Mouse (Mus musculus) embryonic facial prominence, embryonic 12.5 days (tissue): Measurements from ENCODE around the gene Cyfip2. TPM values are rescaled to one million over a fixed set of nuclear protein-coding genes. Genes with fewer than 3 reads are reported as not detected.

Experiments
- ATAC-seq: fragments of 200-750 bp; cut with Nextera tagmentation; 2 replicates; pipeline ENCODE4 v1.8.0; 2017; ENCODE audit not compliant: insufficient number of reproducible peaks, insufficient read depth, low FRiP score, low TSS enrichment
- H3K27ac ChIP-seq: fragments of 300-500 bp; sonication (generic); 2 replicates; pipeline ENCODE4 v1.5.1; 2016; ENCODE audit warnings: mild to moderate bottlenecking
- H3K27me3 ChIP-seq: fragments of 300-500 bp; sonication (generic); 2 replicates; pipeline ENCODE4 v1.6.1; 2016; ENCODE audit warnings: mild to moderate bottlenecking, moderate library complexity
- H3K36me3 ChIP-seq: fragments of 300-500 bp; sonication (generic); 2 replicates; pipeline ENCODE4 v1.6.1; 2016; ENCODE audit warnings: mild to moderate bottlenecking
- H3K4me1 ChIP-seq: fragments of 300-500 bp; sonication (generic); 2 replicates; pipeline ENCODE4 v1.6.1; 2016
- H3K4me2 ChIP-seq: fragments of 300-500 bp; sonication (generic); replicated peaks from 2 replicates; pipeline ENCODE4 v1.6.1; 2016; ENCODE audit warnings: mild to moderate bottlenecking, moderate library complexity
- H3K4me3 ChIP-seq: fragments of 300-500 bp; sonication (generic); 2 replicates; pipeline ENCODE4 v1.5.1; 2016; ENCODE audit warnings: mild to moderate bottlenecking
- H3K9ac ChIP-seq: fragments of 300-500 bp; sonication (generic); 2 replicates; pipeline ENCODE4 v1.6.1; 2016; ENCODE audit warnings: mild to moderate bottlenecking, moderate library complexity
- H3K9me3 ChIP-seq: fragments of 300-500 bp; sonication (generic); 2 replicates; pipeline ENCODE4 v1.6.1; 2016; ENCODE audit warnings: mild to moderate bottlenecking, moderate library complexity
- WGBS: fragments of 180-500 bp; shearing (Covaris S2); methylation state at CpG from one replicate; pipeline ENCODE4 v1.1.7; 2016; 5-methylcytosine and 5-hydroxymethylcytosine counted together
- polyA plus RNA-seq: library from polyadenylated mRNA; unstranded; fragments of >200 nt; fragmentation: Nextera tagmentation; extraction: Ambion mirVana; gene quantifications from 2 replicates; pipeline ENCODE4 v1.2.1, GENCODE M21; 2016

Cyfip2 gene
- polyA plus RNA-seq, 1 experiment from 2014 or later: 16.0 TPM

GRCm38 (mm10) chr11:46289561-46289960 lies 23.1 kb downstream of the Cyfip2 start:
- Histone ChIP-seq H3K4me3 (no peak overlapping the region), H3K27me3 (no peaks in the 10 kb centered on the region), H3K4me2 (no peak overlapping the region), H3K9me3 (no peaks in the 10 kb centered on the region), H3K27ac (no peak overlapping the region), H3K36me3 (no peaks in the 10 kb centered on the region), H3K9ac (no peak overlapping the region), H3K4me1 (peaks cover 11% of the 10 kb centered on the region; the same call in 1 of the 2 replicates)
- no peak for ATAC-seq
- 85% methylated on average over 9 of the region's 9 CpGs for WGBS

- no peak overlapping the region for H3K4me3 ChIP-seq
- H3K9me3 ChIP-seq: no peaks in the 10 kb centered on the region
- no peaks in the 10 kb centered on the region for H3K27me3 ChIP-seq
- H3K36me3 ChIP-seq: peaks cover under 1% of the 10 kb centered on the region; the same call in 1 of the 2 replicates
- no peak overlapping the region for H3K9ac ChIP-seq
- no peak overlapping the region for H3K4me2 ChIP-seq
- no peak for ATAC-seq
- no peak overlapping the region for H3K27ac ChIP-seq
- WGBS: 84% methylated on average over 4 of the region's 4 CpGs
- peaks cover 11% of the 10 kb centered on the region; the same call in 1 of the 2 replicates for H3K4me1 ChIP-seq
Observed at GRCm38 (mm10) chr11:46289022-46289421, 23.6 kb downstream of the Cyfip2 start.

- no peak overlapping the region for H3K4me2 ChIP-seq
- H3K4me1 ChIP-seq: peaks cover 11% of the 10 kb centered on the region; the same call in 1 of the 2 replicates
- H3K4me3 ChIP-seq: no peak overlapping the region
- no peak overlapping the region for H3K27ac ChIP-seq
- H3K36me3 ChIP-seq: peaks cover 4% of the 10 kb centered on the region; the same call in 1 of the 2 replicates
- no peaks in the 10 kb centered on the region for H3K9me3 ChIP-seq
- H3K9ac ChIP-seq: no peak overlapping the region
- ATAC-seq: no peak
- WGBS: 55% methylated on average over 5 of the region's 5 CpGs
- 0 out of 2 replicates have a peak, but pooled peaks cover 1% of the 10 kb centered on the region for H3K27me3 ChIP-seq
Observed at GRCm38 (mm10) chr11:46288091-46288490, 24.6 kb downstream of the Cyfip2 start.

GRCm38 (mm10) chr11:46286803-46287202 lies 25.9 kb downstream of the Cyfip2 start:
- Histone ChIP-seq H3K27me3 (0 out of 2 replicates have a peak, but pooled peaks cover 2% of the 10 kb centered on the region), H3K27ac (no peak overlapping the region), H3K36me3 (peaks cover 4% of the 10 kb centered on the region; the same call in 1 of the 2 replicates), H3K9ac (no peak overlapping the region), H3K4me3 (no peak overlapping the region), H3K9me3 (no peaks in the 10 kb centered on the region), H3K4me1 (peaks cover 11% of the 10 kb centered on the region; the same call in 1 of the 2 replicates), H3K4me2 (no peak overlapping the region)
- ATAC-seq: no peak
- 47% methylated on average over 6 of the region's 6 CpGs for WGBS

GRCm38 (mm10) chr11:46283800-46284199 lies 28.9 kb downstream of the Cyfip2 start:
- no peaks in the 10 kb centered on the region for H3K9me3 ChIP-seq
- 0 out of 2 replicates have a peak, but pooled peaks cover 2% of the 10 kb centered on the region for H3K27me3 ChIP-seq
- 0 out of 2 replicates have a peak, but pooled peaks cover 4% of the 10 kb centered on the region for H3K4me1 ChIP-seq
- ATAC-seq: no peak
- no peak overlapping the region for H3K4me3 ChIP-seq
- no peak overlapping the region for H3K9ac ChIP-seq
- WGBS: 94% methylated on average over 6 of the region's 6 CpGs
- peaks cover 7% of the 10 kb centered on the region; the same call in 1 of the 2 replicates for H3K36me3 ChIP-seq
- H3K4me2 ChIP-seq: no peak overlapping the region
- H3K27ac ChIP-seq: no peak overlapping the region

GRCm38 (mm10) chr11:46282612-46283011 lies 30.0 kb downstream of the Cyfip2 start:
- Histone ChIP-seq H3K4me3 (no peak overlapping the region), H3K4me2 (no peak overlapping the region), H3K9me3 (no peaks in the 10 kb centered on the region), H3K27me3 (0 out of 2 replicates have a peak, but pooled peaks cover 2% of the 10 kb centered on the region), H3K4me1 (0 out of 2 replicates have a peak, but pooled peaks cover 4% of the 10 kb centered on the region), H3K27ac (no peak overlapping the region), H3K9ac (no peak overlapping the region), H3K36me3 (peaks cover 7% of the 10 kb centered on the region; the same call in 1 of the 2 replicates)
- 96% methylated on average over 5 of the region's 5 CpGs for WGBS
- ATAC-seq: no peak

GRCm38 (mm10) chr11:46278709-46279108 lies 34.0 kb downstream of the Cyfip2 start:
- no peak overlapping the region for H3K27ac ChIP-seq
- 0 out of 2 replicates have a peak, but pooled peaks cover 2% of the 10 kb centered on the region for H3K27me3 ChIP-seq
- H3K4me3 ChIP-seq: no peak overlapping the region
- H3K4me1 ChIP-seq: no peaks in the 10 kb centered on the region
- H3K9me3 ChIP-seq: no peaks in the 10 kb centered on the region
- no peak overlapping the region for H3K4me2 ChIP-seq
- no peak for ATAC-seq
- peaks cover 3% of the 10 kb centered on the region; the same call in 1 of the 2 replicates for H3K36me3 ChIP-seq
- WGBS: 93% methylated on average over 12 of the region's 12 CpGs
- no peak overlapping the region for H3K9ac ChIP-seq

- ATAC-seq: no peak
- 0 out of 2 replicates have a peak, but pooled peaks cover 3% of the 10 kb centered on the region for H3K36me3 ChIP-seq
Observed at GRCm38 (mm10) chr11:46278140-46278539, 34.5 kb downstream of the Cyfip2 start.

GRCm38 (mm10) chr11:46276778-46277177 lies 35.9 kb downstream of the Cyfip2 start:
- Histone ChIP-seq H3K4me2 (no peak overlapping the region), H3K27me3 (no peaks in the 10 kb centered on the region), H3K4me3 (no peak overlapping the region), H3K27ac (no peak overlapping the region), H3K36me3 (peaks cover 3% of the 10 kb centered on the region; the same call in 1 of the 2 replicates), H3K9ac (no peak overlapping the region), H3K9me3 (no peaks in the 10 kb centered on the region), H3K4me1 (no peaks in the 10 kb centered on the region)
- no peak for ATAC-seq
- 36% methylated on average over 5 of the region's 5 CpGs for WGBS

More at GRCm38 (mm10) chr11:46278140-46278539, 34.5 kb downstream of the Cyfip2 start:
- no peak overlapping the region for H3K4me2 ChIP-seq
- no peaks in the 10 kb centered on the region for H3K4me1 ChIP-seq
- no peak overlapping the region for H3K9ac ChIP-seq
- no peak overlapping the region for H3K27ac ChIP-seq
- 70% methylated on average over 5 of the region's 5 CpGs for WGBS
- H3K27me3 ChIP-seq: 0 out of 2 replicates have a peak, but pooled peaks cover 2% of the 10 kb centered on the region
- H3K9me3 ChIP-seq: no peaks in the 10 kb centered on the region
- H3K4me3 ChIP-seq: no peak overlapping the region

- Histone ChIP-seq H3K9me3 (no peaks in the 10 kb centered on the region), H3K4me1 (no peaks in the 10 kb centered on the region), H3K27me3 (no peaks in the 10 kb centered on the region), H3K9ac (no peak overlapping the region), H3K4me2 (no peak overlapping the region), H3K36me3 (peaks cover 3% of the 10 kb centered on the region; the same call in 1 of the 2 replicates), H3K4me3 (no peak overlapping the region), H3K27ac (no peak overlapping the region)
- 90% methylated on average over 8 of the region's 8 CpGs for WGBS
- no peak for ATAC-seq
Observed at GRCm38 (mm10) chr11:46276168-46276567, 36.5 kb downstream of the Cyfip2 start.

- no peak overlapping the region for H3K4me3 ChIP-seq
- WGBS: 8% methylated on average over 6 of the region's 6 CpGs
- no peaks in the 10 kb centered on the region; the same call in 1 of the 2 replicates for H3K36me3 ChIP-seq
- no peaks in the 10 kb centered on the region for H3K9me3 ChIP-seq
- no peak overlapping the region for H3K4me2 ChIP-seq
- H3K9ac ChIP-seq: no peak overlapping the region
- no peak overlapping the region for H3K27ac ChIP-seq
- H3K4me1 ChIP-seq: no peaks in the 10 kb centered on the region
- peak; percentile 54 for ATAC-seq
- H3K27me3 ChIP-seq: no peaks in the 10 kb centered on the region
Observed at GRCm38 (mm10) chr11:46275302-46275701, 37.4 kb downstream of the Cyfip2 start.

- no peak overlapping the region for H3K4me2 ChIP-seq
Observed at GRCm38 (mm10) chr11:46273969-46274368, 38.7 kb downstream of the Cyfip2 start.

More at GRCm38 (mm10) chr11:46273969-46274368, 38.7 kb downstream of the Cyfip2 start:
- WGBS: 93% methylated on average over 3 of the region's 3 CpGs
- H3K4me3 ChIP-seq: no peak overlapping the region
- no peaks in the 10 kb centered on the region for H3K9me3 ChIP-seq
- ATAC-seq: no peak
- H3K9ac ChIP-seq: no peak overlapping the region
- H3K36me3 ChIP-seq: no peaks in the 10 kb centered on the region; the same call in 1 of the 2 replicates
- no peak overlapping the region for H3K27ac ChIP-seq
- H3K27me3 ChIP-seq: no peaks in the 10 kb centered on the region
- H3K4me1 ChIP-seq: no peaks in the 10 kb centered on the region
